Mouse (Mus musculus): ENCODE data around the gene Zan. TPM values are rescaled to one million over a fixed set of nuclear protein-coding genes. Genes with fewer than 3 reads are reported as not detected.

Zan gene
- polyA plus RNA-seq, 1 experiment from 2014 or later = 0.99 TPM

- H3K4me3 ChIP-seq (replicated peaks; ENCODE audit: low read length) = peak overlapping the region; percentile 51
- H3K27me3 ChIP-seq (ENCODE audit: control insufficient read depth, insufficient read depth, low read length) = no peaks in the 10 kb centered on the region
- H3K27ac ChIP-seq (ENCODE audit: low read length) = peak overlapping the region; percentile 90
- WGBS = under 1% methylated on average over 19 of the region's 19 CpGs
- H3K9me3 ChIP-seq (replicated peaks; ENCODE audit: control insufficient read depth, low read length) = no peaks in the 10 kb centered on the region
- peak overlapping the region; percentile 77 for H3K9ac ChIP-seq (ENCODE audit: low read length)
- ATAC-seq (ENCODE audit: insufficient read depth, low FRiP score) = peak; percentile 82
- H3K36me3 ChIP-seq (ENCODE audit: control insufficient read depth, insufficient read depth, low read length) = no peaks in the 10 kb centered on the region
- peaks cover 19% of the 10 kb centered on the region for H3K4me1 ChIP-seq (ENCODE audit: control insufficient read depth, insufficient read depth, low read length)
- H3K4me2 ChIP-seq (ENCODE audit: low read depth, low read length) = peak overlapping the region; percentile 79
Measured at GRCm38 (mm10) chr5:137338256-137338655, 138.6 kb downstream of the Zan start.

DNA sequence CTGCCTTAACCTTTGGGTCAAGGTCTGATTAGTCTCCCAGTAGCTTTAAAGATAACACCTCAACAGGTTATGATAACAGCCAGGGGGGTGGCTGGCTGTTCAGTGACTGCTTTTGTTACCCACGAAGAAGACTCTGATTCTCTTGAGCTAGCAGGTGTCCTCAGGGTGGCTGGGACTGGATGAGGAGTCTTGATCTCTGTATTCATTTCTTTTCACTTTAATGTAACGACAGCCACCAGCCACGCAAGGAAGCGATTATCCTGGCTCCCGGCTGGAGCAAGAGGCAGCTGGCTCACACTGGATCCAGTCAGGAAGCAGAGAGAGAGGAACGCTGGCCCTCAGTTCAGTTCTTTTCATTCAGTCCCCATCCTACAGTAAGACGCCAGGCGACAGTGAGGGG is 139.7 kb downstream of the Zan start:
- H3K4me1 ChIP-seq (ENCODE audit: control insufficient read depth, insufficient read depth, low read length) = peaks cover 19% of the 10 kb centered on the region
- H3K27me3 ChIP-seq (ENCODE audit: control insufficient read depth, insufficient read depth, low read length) = no peaks in the 10 kb centered on the region
- H3K9ac ChIP-seq (ENCODE audit: low read length) = no peak overlapping the region
- ATAC-seq (ENCODE audit: insufficient read depth, low FRiP score) = no peak
- H3K9me3 ChIP-seq (replicated peaks; ENCODE audit: control insufficient read depth, low read length) = no peaks in the 10 kb centered on the region
- H3K4me3 ChIP-seq (replicated peaks; ENCODE audit: low read length) = no peak overlapping the region
- H3K36me3 ChIP-seq (ENCODE audit: control insufficient read depth, insufficient read depth, low read length) = no peaks in the 10 kb centered on the region
- peak overlapping the region; percentile 15; the same call in 1 of the 2 replicates for H3K27ac ChIP-seq (ENCODE audit: low read length)
- WGBS = 45% methylated on average over 8 of the region's 8 CpGs
- H3K4me2 ChIP-seq (ENCODE audit: low read depth, low read length) = no peak overlapping the region

DNA sequence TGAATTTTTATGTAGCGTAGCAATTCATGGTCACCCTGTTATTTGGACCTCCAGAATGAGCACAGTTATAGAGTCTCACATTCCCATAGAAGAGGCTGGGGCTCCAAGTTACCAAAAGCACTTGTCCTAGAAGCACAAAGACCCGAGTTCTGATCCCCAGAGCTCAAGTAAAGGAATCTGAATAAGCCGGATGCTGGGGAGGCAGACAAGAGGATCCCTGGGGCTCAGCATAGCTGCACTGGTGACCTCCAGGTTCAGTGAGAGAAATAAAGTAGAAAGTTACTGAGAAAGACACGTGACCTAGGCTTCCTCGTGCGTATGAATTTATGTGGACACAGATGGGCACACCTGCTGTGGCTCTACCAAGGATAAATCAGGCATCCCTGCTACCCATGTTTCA is 141.8 kb downstream of the Zan start:
- Histone ChIP-seq H3K27me3 (ENCODE audit: control insufficient read depth, insufficient read depth, low read length) (no peaks in the 10 kb centered on the region), H3K9ac (ENCODE audit: low read length) (no peak overlapping the region), H3K36me3 (ENCODE audit: control insufficient read depth, insufficient read depth, low read length) (no peaks in the 10 kb centered on the region), H3K4me1 (ENCODE audit: control insufficient read depth, insufficient read depth, low read length) (peaks cover 19% of the 10 kb centered on the region), H3K27ac (ENCODE audit: low read length) (no peak overlapping the region), H3K4me2 (ENCODE audit: low read depth, low read length) (no peak overlapping the region), H3K4me3 (replicated peaks; ENCODE audit: low read length) (no peak overlapping the region), H3K9me3 (replicated peaks; ENCODE audit: control insufficient read depth, low read length) (no peaks in the 10 kb centered on the region)
- WGBS = 69% methylated on average over 6 of the region's 6 CpGs
- ATAC-seq (ENCODE audit: insufficient read depth, low FRiP score) = no peak

DNA sequence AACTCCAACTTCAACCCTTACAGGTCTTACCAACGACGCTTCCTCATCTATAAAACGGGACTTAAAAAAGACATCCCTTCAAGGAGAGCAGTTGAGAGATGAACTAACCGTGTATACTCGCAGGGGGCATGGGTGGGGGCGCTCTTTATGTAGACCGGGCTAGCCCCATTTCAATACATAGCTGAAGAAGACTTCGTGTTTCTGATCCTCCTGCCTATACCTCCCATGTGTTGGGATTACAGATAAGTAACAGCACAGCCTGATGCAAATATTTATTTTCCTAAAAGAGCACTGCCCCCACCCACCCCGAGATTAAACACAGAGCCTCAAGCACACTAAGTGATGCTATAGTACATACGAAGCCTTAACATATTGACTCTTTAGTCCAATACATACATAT is 142.5 kb downstream of the Zan start:
- Histone ChIP-seq H3K4me3 (replicated peaks; ENCODE audit: low read length) (peak overlapping the region; percentile 74), H3K4me2 (ENCODE audit: low read depth, low read length) (peak overlapping the region; percentile 92), H3K4me1 (ENCODE audit: control insufficient read depth, insufficient read depth, low read length) (peaks cover 12% of the 10 kb centered on the region), H3K9ac (ENCODE audit: low read length) (no peak overlapping the region), H3K36me3 (ENCODE audit: control insufficient read depth, insufficient read depth, low read length) (no peaks in the 10 kb centered on the region), H3K27me3 (ENCODE audit: control insufficient read depth, insufficient read depth, low read length) (no peaks in the 10 kb centered on the region), H3K27ac (ENCODE audit: low read length) (0 out of 2 replicates have a peak overlapping the region, but pooled peaks have one; percentile 3), H3K9me3 (replicated peaks; ENCODE audit: control insufficient read depth, low read length) (no peaks in the 10 kb centered on the region)
- no peak for ATAC-seq (ENCODE audit: insufficient read depth, low FRiP score)
- WGBS = 41% methylated on average over 10 of the region's 10 CpGs

- Histone ChIP-seq H3K4me1 (ENCODE audit: control insufficient read depth, insufficient read depth, low read length) (peaks cover 5% of the 10 kb centered on the region), H3K36me3 (ENCODE audit: control insufficient read depth, insufficient read depth, low read length) (no peaks in the 10 kb centered on the region), H3K27me3 (ENCODE audit: control insufficient read depth, insufficient read depth, low read length) (no peaks in the 10 kb centered on the region), H3K4me2 (ENCODE audit: low read depth, low read length) (peak within 1 kb of the TSS; percentile 92), H3K9me3 (replicated peaks; ENCODE audit: control insufficient read depth, low read length) (no peaks in the 10 kb centered on the region), H3K9ac (ENCODE audit: low read length) (peak within 1 kb of the TSS; percentile 83), H3K27ac (ENCODE audit: low read length) (peak within 1 kb of the TSS; percentile 3), H3K4me3 (replicated peaks; ENCODE audit: low read length) (peak within 1 kb of the TSS; percentile 74)
- peak; percentile 89 for ATAC-seq (ENCODE audit: insufficient read depth, low FRiP score)
- under 1% methylated on average over 44 of the region's 44 CpGs for WGBS
Measured at GRCm38 (mm10) chr5:137333512-137334174, 143.2 kb downstream of the Zan start, which contains the start of gene Slc12a9. Gene Slc12a9, minus strand, starts transcription at chr5:137333597.

DNA sequence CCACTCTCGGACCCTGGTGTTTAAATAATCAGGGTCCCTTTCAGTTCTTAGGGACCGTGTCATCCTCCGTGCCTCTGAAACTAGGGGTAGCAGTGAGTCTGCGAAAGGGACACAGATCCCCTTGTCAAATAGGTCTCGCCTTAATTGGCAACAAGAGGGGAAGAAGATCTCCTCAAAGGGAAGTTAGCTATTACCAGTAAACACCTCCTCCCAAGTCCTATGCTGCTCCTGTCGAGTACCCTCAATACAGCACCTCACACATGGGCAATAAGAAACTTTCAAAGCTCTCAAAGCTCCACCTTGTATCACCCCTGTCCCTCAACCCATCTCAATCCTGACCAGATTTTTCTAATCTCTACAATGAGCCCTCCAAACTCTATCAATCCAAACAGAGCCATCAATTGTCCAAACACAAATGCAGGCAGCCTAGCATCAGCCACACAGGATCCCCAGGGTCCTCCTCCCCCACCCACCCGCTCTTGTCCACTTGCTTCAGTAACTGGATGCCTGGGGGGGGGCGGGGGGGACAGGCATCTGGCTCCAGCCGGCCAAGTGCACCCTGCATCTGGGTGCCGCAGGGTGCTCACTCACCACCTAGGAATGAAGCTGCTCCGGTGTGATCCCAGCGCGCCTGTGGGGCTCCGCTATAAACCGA is 143.9 kb downstream of the Zan start:
- no peak overlapping the region for H3K27ac ChIP-seq (ENCODE audit: low read length)
- H3K9me3 ChIP-seq (replicated peaks; ENCODE audit: control insufficient read depth, low read length) = no peaks in the 10 kb centered on the region
- peak overlapping the region; percentile 92 for H3K4me2 ChIP-seq (ENCODE audit: low read depth, low read length)
- no peaks in the 10 kb centered on the region for H3K36me3 ChIP-seq (ENCODE audit: control insufficient read depth, insufficient read depth, low read length)
- peak overlapping the region; percentile 83 for H3K9ac ChIP-seq (ENCODE audit: low read length)
- H3K27me3 ChIP-seq (ENCODE audit: control insufficient read depth, insufficient read depth, low read length) = no peaks in the 10 kb centered on the region
- WGBS = 20% methylated on average over 15 of the region's 15 CpGs
- no peak for ATAC-seq (ENCODE audit: insufficient read depth, low FRiP score)
- H3K4me3 ChIP-seq (replicated peaks; ENCODE audit: low read length) = peak overlapping the region; percentile 74
- peaks cover 4% of the 10 kb centered on the region; the same call in 1 of the 2 replicates for H3K4me1 ChIP-seq (ENCODE audit: control insufficient read depth, insufficient read depth, low read length)

DNA sequence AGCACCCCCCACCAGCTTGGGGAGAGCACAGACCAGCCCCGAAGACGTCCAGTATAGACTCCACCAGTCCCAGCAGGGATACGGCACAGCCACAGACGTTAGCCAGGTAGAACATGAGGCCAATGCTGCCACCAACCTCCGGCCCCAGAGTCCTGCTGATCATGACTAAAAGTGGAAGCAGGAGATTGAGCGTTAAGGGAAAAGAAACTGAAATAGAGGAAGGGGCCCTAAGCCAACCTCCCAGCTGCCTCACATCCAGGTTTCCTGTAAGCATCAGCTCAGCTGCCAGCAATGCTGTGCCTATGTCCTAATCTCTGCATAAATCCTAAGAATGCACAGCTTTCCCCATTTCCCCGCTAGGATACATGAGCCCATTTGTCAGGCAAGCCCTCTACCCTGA is 146.0 kb downstream of the Zan start:
- Histone ChIP-seq H3K4me2 (ENCODE audit: low read depth, low read length) (no peak overlapping the region), H3K9me3 (replicated peaks; ENCODE audit: control insufficient read depth, low read length) (no peaks in the 10 kb centered on the region), H3K4me1 (ENCODE audit: control insufficient read depth, insufficient read depth, low read length) (no peaks in the 10 kb centered on the region), H3K4me3 (replicated peaks; ENCODE audit: low read length) (no peak overlapping the region), H3K27me3 (ENCODE audit: control insufficient read depth, insufficient read depth, low read length) (no peaks in the 10 kb centered on the region), H3K9ac (ENCODE audit: low read length) (no peak overlapping the region), H3K36me3 (ENCODE audit: control insufficient read depth, insufficient read depth, low read length) (no peaks in the 10 kb centered on the region), H3K27ac (ENCODE audit: low read length) (no peak overlapping the region)
- 82% methylated on average over 7 of the region's 7 CpGs for WGBS
- no peak for ATAC-seq (ENCODE audit: insufficient read depth, low FRiP score)

Other genes starting within 250 kb of the Zan start
- 9.8 and 10.8 TPM in 2 replicates for gene Ache, start 189.5 kb downstream of the Zan start, polyA plus RNA-seq (2015; fragmentation: Nextera tagmentation; extraction: Ambion mirVana)
- 7.3 and 8.6 TPM in 2 replicates for gene Ufsp1, start 182.4 kb downstream of the Zan start, polyA plus RNA-seq (2015; fragmentation: Nextera tagmentation; extraction: Ambion mirVana)
- gene Srrt, start 169.4 kb downstream of the Zan start, polyA plus RNA-seq (2015; fragmentation: Nextera tagmentation; extraction: Ambion mirVana) = 113 and 116 TPM in 2 replicates
- gene Trip6, start 162.7 kb downstream of the Zan start, polyA plus RNA-seq (2015; fragmentation: Nextera tagmentation; extraction: Ambion mirVana) = 77.6 and 77.8 TPM in 2 replicates
- gene Slc12a9, start 143.5 kb downstream of the Zan start, polyA plus RNA-seq (2015; fragmentation: Nextera tagmentation; extraction: Ambion mirVana) = 12.6 and 13.7 TPM in 2 replicates
- 31.3 and 31.6 TPM in 2 replicates for gene Ephb4, start 127.0 kb downstream of the Zan start, polyA plus RNA-seq (2015; fragmentation: Nextera tagmentation; extraction: Ambion mirVana)
- gene Pop7, start 25.5 kb upstream of the Zan start, polyA plus RNA-seq (2015; fragmentation: Nextera tagmentation; extraction: Ambion mirVana) = 46.4 and 48.1 TPM in 2 replicates
- gene Gigyf1, start 41.5 kb upstream of the Zan start, polyA plus RNA-seq (2015; fragmentation: Nextera tagmentation; extraction: Ambion mirVana) = 7.7 and 9.0 TPM in 2 replicates
- not detected in 2 replicates for gene Epo, start 56.2 kb upstream of the Zan start, polyA plus RNA-seq (2015; fragmentation: Nextera tagmentation; extraction: Ambion mirVana)
- gene Gnb2, start 56.4 kb upstream of the Zan start, polyA plus RNA-seq (2015; fragmentation: Nextera tagmentation; extraction: Ambion mirVana) = 257 and 284 TPM in 2 replicates
- gene Actl6b, start 76.5 kb upstream of the Zan start, polyA plus RNA-seq (2015; fragmentation: Nextera tagmentation; extraction: Ambion mirVana) = 3.6 TPM in 2 replicates
- gene Tfr2, start 92.8 kb upstream of the Zan start, polyA plus RNA-seq (2015; fragmentation: Nextera tagmentation; extraction: Ambion mirVana) = 2.7 and 3.4 TPM in 2 replicates
- 23.8 and 24.3 TPM in 2 replicates for gene Mospd3, start 124.0 kb upstream of the Zan start, polyA plus RNA-seq (2015; fragmentation: Nextera tagmentation; extraction: Ambion mirVana)
- 150 and 153 TPM in 2 replicates for gene Pcolce, start 136.7 kb upstream of the Zan start, polyA plus RNA-seq (2015; fragmentation: Nextera tagmentation; extraction: Ambion mirVana)
- gene Fbxo24, start 151.9 kb upstream of the Zan start, polyA plus RNA-seq (2015; fragmentation: Nextera tagmentation; extraction: Ambion mirVana) = 0.09 and 0.27 TPM in 2 replicates
- gene Lrch4, start 152.1 kb upstream of the Zan start, polyA plus RNA-seq (2015; fragmentation: Nextera tagmentation; extraction: Ambion mirVana) = 36.4 and 39.4 TPM in 2 replicates
- gene Gm20605, start 152.1 kb upstream of the Zan start, polyA plus RNA-seq (2015; fragmentation: Nextera tagmentation; extraction: Ambion mirVana) = 9.4 and 12.2 TPM in 2 replicates
- 6.8 and 9.4 TPM in 2 replicates for gene Sap25, start 164.3 kb upstream of the Zan start, polyA plus RNA-seq (2015; fragmentation: Nextera tagmentation; extraction: Ambion mirVana)
- 0.14 and 0.19 TPM in 2 replicates for gene Irs3, start 168.7 kb upstream of the Zan start, polyA plus RNA-seq (2015; fragmentation: Nextera tagmentation; extraction: Ambion mirVana)
- 16.3 and 19.0 TPM in 2 replicates for gene Agfg2, start 207.7 kb upstream of the Zan start, polyA plus RNA-seq (2015; fragmentation: Nextera tagmentation; extraction: Ambion mirVana)

All from stomach, embryonic 16.5 days (tissue).